Mouse (Mus musculus): ENCODE results near the gene Cep19. TPM values are rescaled to one million over a fixed set of nuclear protein-coding genes. Genes with fewer than 3 reads are reported as not detected.
"Not testable (repeated sequence)": the region's sequence is repeated elsewhere in the genome, so short reads cannot be mapped to it uniquely, and the experiment has no call there.

Gene Cep19
- polyA plus RNA-seq, 1 experiment from 2014 or later = 27.0 TPM

GRCm38 (mm10) chr16:32075762-32076161 is 23.8 kb upstream of the Cep19 start:
- no peaks in the 10 kb centered on the region for H3K9me3 ChIP-seq (replicated peaks; ENCODE audit: control insufficient read depth, low read length)
- no peak overlapping the region for H3K27ac ChIP-seq (ENCODE audit: low read length)
- H3K36me3 ChIP-seq (ENCODE audit: control insufficient read depth, insufficient read depth, low read length) = no peaks in the 10 kb centered on the region
- H3K27me3 ChIP-seq (ENCODE audit: control insufficient read depth, insufficient read depth, low read length) = no peaks in the 10 kb centered on the region
- 17% methylated on average over 1 of the region's 1 CpGs for WGBS
- H3K4me3 ChIP-seq (replicated peaks; ENCODE audit: low read length) = no peak overlapping the region
- no peak for ATAC-seq (ENCODE audit: insufficient read depth, low FRiP score)
- peaks cover 18% of the 10 kb centered on the region for H3K4me1 ChIP-seq (ENCODE audit: control insufficient read depth, insufficient read depth, low read length)
- no peak overlapping the region; the same call in 1 of the 2 replicates for H3K4me2 ChIP-seq (ENCODE audit: low read depth, low read length)
- H3K9ac ChIP-seq (ENCODE audit: low read length) = no peak overlapping the region

GRCm38 (mm10) chr16:32076406-32076805 is 23.2 kb upstream of the Cep19 start:
- Histone ChIP-seq H3K4me2 (ENCODE audit: low read depth, low read length) (peak overlapping the region; percentile 73), H3K36me3 (ENCODE audit: control insufficient read depth, insufficient read depth, low read length) (no peaks in the 10 kb centered on the region), H3K9me3 (replicated peaks; ENCODE audit: control insufficient read depth, low read length) (no peaks in the 10 kb centered on the region), H3K9ac (ENCODE audit: low read length) (no peak overlapping the region), H3K27ac (ENCODE audit: low read length) (no peak overlapping the region), H3K27me3 (ENCODE audit: control insufficient read depth, insufficient read depth, low read length) (no peaks in the 10 kb centered on the region), H3K4me1 (ENCODE audit: control insufficient read depth, insufficient read depth, low read length) (peaks cover 18% of the 10 kb centered on the region), H3K4me3 (replicated peaks; ENCODE audit: low read length) (0 out of 2 replicates have a peak overlapping the region, but pooled peaks have one; percentile 1)
- no peak for ATAC-seq (ENCODE audit: insufficient read depth, low FRiP score)
- WGBS = 43% methylated on average over 3 of the region's 3 CpGs

GRCm38 (mm10) chr16:32077648-32078407 is 21.8 kb upstream of the Cep19 start:
- peak overlapping the region; percentile 98 for H3K27ac ChIP-seq (ENCODE audit: low read length)
- peak overlapping the region; percentile 98 for H3K9ac ChIP-seq (ENCODE audit: low read length)
- ATAC-seq (ENCODE audit: insufficient read depth, low FRiP score) = no peak
- H3K9me3 ChIP-seq (replicated peaks; ENCODE audit: control insufficient read depth, low read length) = no peaks in the 10 kb centered on the region
- peak overlapping the region; percentile 73 for H3K4me2 ChIP-seq (ENCODE audit: low read depth, low read length)
- no peaks in the 10 kb centered on the region for H3K27me3 ChIP-seq (ENCODE audit: control insufficient read depth, insufficient read depth, low read length)
- peaks cover 14% of the 10 kb centered on the region for H3K4me1 ChIP-seq (ENCODE audit: control insufficient read depth, insufficient read depth, low read length)
- H3K36me3 ChIP-seq (ENCODE audit: control insufficient read depth, insufficient read depth, low read length) = no peaks in the 10 kb centered on the region
- 5% methylated on average over 13 of the region's 13 CpGs for WGBS
- peak overlapping the region; percentile 91 for H3K4me3 ChIP-seq (replicated peaks; ENCODE audit: low read length)

DNA sequence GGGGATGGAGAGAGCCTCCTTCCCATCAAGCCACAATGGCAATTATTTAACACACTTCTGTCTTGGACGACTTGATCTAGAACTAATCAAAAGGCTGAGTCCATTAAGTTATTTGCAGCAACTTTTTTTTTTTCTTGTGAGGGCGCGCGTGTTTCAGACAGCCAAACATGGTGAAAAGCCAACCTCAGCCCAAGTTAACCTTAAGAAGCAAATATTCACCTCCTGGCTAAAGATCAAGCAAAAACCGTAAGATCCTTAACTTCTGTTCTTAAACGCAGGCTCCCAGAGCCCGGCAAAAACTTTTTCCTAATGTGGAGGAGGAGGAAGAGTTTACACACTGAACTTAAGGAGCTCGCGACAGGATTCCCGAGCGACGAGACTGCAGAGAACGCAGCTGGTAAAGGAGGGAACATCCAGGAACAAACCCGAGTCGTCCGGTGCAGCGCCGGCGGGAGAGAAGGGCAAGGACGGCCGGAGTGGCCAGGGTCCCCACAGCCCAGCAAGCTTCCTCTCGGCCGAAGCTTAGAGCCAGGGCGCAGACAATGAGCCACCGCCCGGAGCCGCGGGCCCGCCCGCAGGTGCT is 21.1 kb upstream of the Cep19 start:
- ATAC-seq (ENCODE audit: insufficient read depth, low FRiP score) = no peak

GRCm38 (mm10) chr16:32078991-32079511 is 20.5 kb upstream of the Cep19 start, which contains the start of gene Pak2:
Gene Pak2 (minus strand): TSS chr16:32079342.
- H3K27me3 ChIP-seq (ENCODE audit: control insufficient read depth, insufficient read depth, low read length) = no peaks in the 10 kb centered on the region
- peak within 1 kb of the TSS; percentile 91 for H3K4me3 ChIP-seq (replicated peaks; ENCODE audit: low read length)
- WGBS = under 1% methylated on average over 57 of the region's 60 CpGs
- H3K36me3 ChIP-seq (ENCODE audit: control insufficient read depth, insufficient read depth, low read length) = no peaks in the 10 kb centered on the region
- H3K4me2 ChIP-seq (ENCODE audit: low read depth, low read length) = peak within 1 kb of the TSS; percentile 73
- H3K27ac ChIP-seq (ENCODE audit: low read length) = peak within 1 kb of the TSS; percentile 98
- no peaks in the 10 kb centered on the region for H3K9me3 ChIP-seq (replicated peaks; ENCODE audit: control insufficient read depth, low read length)
- peak; percentile 96 for ATAC-seq (ENCODE audit: insufficient read depth, low FRiP score)
- H3K9ac ChIP-seq (ENCODE audit: low read length) = peak within 1 kb of the TSS; percentile 98
- peaks cover 14% of the 10 kb centered on the region for H3K4me1 ChIP-seq (ENCODE audit: control insufficient read depth, insufficient read depth, low read length)

More for the DNA sequence above, 21.1 kb upstream of the Cep19 start:
- WGBS = 0% methylated on average over 29 of the region's 30 CpGs
- Histone ChIP-seq H3K4me2 (ENCODE audit: low read depth, low read length) (peak overlapping the region; percentile 73), H3K36me3 (ENCODE audit: control insufficient read depth, insufficient read depth, low read length) (no peaks in the 10 kb centered on the region), H3K27me3 (ENCODE audit: control insufficient read depth, insufficient read depth, low read length) (no peaks in the 10 kb centered on the region), H3K4me3 (replicated peaks; ENCODE audit: low read length) (peak overlapping the region; percentile 91), H3K9me3 (replicated peaks; ENCODE audit: control insufficient read depth, low read length) (no peaks in the 10 kb centered on the region), H3K27ac (ENCODE audit: low read length) (peak overlapping the region; percentile 98), H3K9ac (ENCODE audit: low read length) (peak overlapping the region; percentile 98), H3K4me1 (ENCODE audit: control insufficient read depth, insufficient read depth, low read length) (peaks cover 14% of the 10 kb centered on the region)

DNA sequence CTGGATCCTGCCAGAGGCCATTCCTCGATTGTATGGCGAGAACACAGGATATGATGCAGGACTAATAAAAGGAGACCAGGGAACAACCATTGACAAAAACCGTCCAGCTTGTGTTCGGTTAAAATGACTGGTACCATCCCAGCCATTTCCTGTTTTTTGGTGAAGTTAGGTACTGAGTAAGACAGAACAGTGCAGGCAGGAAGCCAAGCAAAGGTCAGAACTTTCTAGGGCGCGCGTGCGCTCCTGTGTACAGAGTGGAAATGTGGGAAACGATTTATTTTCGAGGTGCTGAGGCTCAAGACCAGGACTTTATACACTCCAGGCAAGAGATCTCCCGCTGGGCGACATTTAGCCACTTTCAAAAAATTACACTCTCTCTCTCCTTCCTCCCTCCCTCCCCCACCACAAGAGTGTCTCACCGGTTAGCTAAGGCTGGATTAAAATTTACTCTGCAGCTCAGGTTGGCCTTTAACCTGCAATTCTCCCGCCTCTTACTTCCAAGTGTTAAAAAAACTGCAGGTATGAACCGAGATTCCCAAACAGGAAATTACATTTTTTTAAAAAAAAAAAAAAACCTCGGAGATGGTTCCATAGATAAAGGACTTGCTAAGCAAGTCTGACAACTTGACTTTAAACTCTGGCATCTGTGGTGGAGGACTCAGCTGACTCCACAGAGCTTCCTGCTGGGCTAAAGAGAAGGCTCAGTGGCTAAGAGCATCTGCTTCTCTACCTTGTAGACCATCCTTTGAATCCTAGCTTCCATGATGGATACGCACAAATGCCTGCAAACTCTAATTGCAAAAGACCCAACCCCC is 11.8 kb upstream of the Cep19 start:
- Histone ChIP-seq H3K4me2 (ENCODE audit: low read depth, low read length) (no peak overlapping the region), H3K27ac (ENCODE audit: low read length) (peak overlapping the region; percentile 52), H3K9me3 (replicated peaks; ENCODE audit: control insufficient read depth, low read length) (no peaks in the 10 kb centered on the region), H3K9ac (ENCODE audit: low read length) (peak overlapping the region; percentile 16; the same call in 1 of the 2 replicates), H3K4me3 (replicated peaks; ENCODE audit: low read length) (no peak overlapping the region), H3K27me3 (ENCODE audit: control insufficient read depth, insufficient read depth, low read length) (no peaks in the 10 kb centered on the region), H3K36me3 (ENCODE audit: control insufficient read depth, insufficient read depth, low read length) (peaks cover 3% of the 10 kb centered on the region), H3K4me1 (ENCODE audit: control insufficient read depth, insufficient read depth, low read length) (no peaks in the 10 kb centered on the region)
- ATAC-seq (ENCODE audit: insufficient read depth, low FRiP score) = no peak
- 60% methylated on average over 17 of the region's 17 CpGs for WGBS

- Histone ChIP-seq H3K4me3 (replicated peaks; ENCODE audit: low read length) (no peak overlapping the region), H3K27ac (ENCODE audit: low read length) (no peak overlapping the region), H3K36me3 (ENCODE audit: control insufficient read depth, insufficient read depth, low read length) (peaks cover 5% of the 10 kb centered on the region), H3K9ac (ENCODE audit: low read length) (no peak overlapping the region), H3K4me2 (ENCODE audit: low read depth, low read length) (no peak overlapping the region), H3K27me3 (ENCODE audit: control insufficient read depth, insufficient read depth, low read length) (no peaks in the 10 kb centered on the region), H3K9me3 (replicated peaks; ENCODE audit: control insufficient read depth, low read length) (no peaks in the 10 kb centered on the region), H3K4me1 (ENCODE audit: control insufficient read depth, insufficient read depth, low read length) (no peaks in the 10 kb centered on the region)
- no peak for ATAC-seq (ENCODE audit: insufficient read depth, low FRiP score)
- 85% methylated on average over 7 of the region's 7 CpGs for WGBS
Observed at GRCm38 (mm10) chr16:32091466-32091865, 8.1 kb upstream of the Cep19 start.

GRCm38 (mm10) chr16:32097757-32098156 is 1.8 kb upstream of the Cep19 start:
- H3K4me2 ChIP-seq (ENCODE audit: low read depth, low read length); H3K27ac ChIP-seq (ENCODE audit: low read length); H3K9me3 ChIP-seq (replicated peaks; ENCODE audit: control insufficient read depth, low read length); ATAC-seq (ENCODE audit: insufficient read depth, low FRiP score); H3K4me3 ChIP-seq (replicated peaks; ENCODE audit: low read length); H3K27me3 ChIP-seq (ENCODE audit: control insufficient read depth, insufficient read depth, low read length); H3K36me3 ChIP-seq (ENCODE audit: control insufficient read depth, insufficient read depth, low read length); H3K9ac ChIP-seq (ENCODE audit: low read length): not testable (repeated sequence)
- 72% methylated on average over 2 of the region's 2 CpGs for WGBS
- H3K4me1 ChIP-seq (ENCODE audit: control insufficient read depth, insufficient read depth, low read length) = peaks cover 11% of the 10 kb centered on the region; the same call in 1 of the 2 replicates
